Mouse (Mus musculus) neutrophil, adult 59 days (primary cell): ENCODE data around the gene Vmn2r72. TPM values are rescaled to one million over a fixed set of nuclear protein-coding genes. Genes with fewer than 3 reads are reported as not detected.

Experiments
- total RNA-seq, 2 experiments: library from RNA; stranded (reverse); gene quantifications; 1 replicate in 1 of 2; 2 replicates in 1 of 2; pipeline ENCODE4 v1.2.4; 2023

Gene Vmn2r72
- total RNA-seq: not detected

GRCm38 (mm10) chr7:85754997-85755396 is at the start of gene Vmn2r72:
Gene Vmn2r72 (minus strand): TSS chr7:85755097.

Other genes with a start within 250 kb of the Vmn2r72 start
- gene Vmn2r71, start 192.0 kb downstream of the Vmn2r72 start, total RNA-seq: not detected
- gene Vmn2r70, start 185.9 kb downstream of the Vmn2r72 start, total RNA-seq: not detected
- not detected for gene Vmn2r73, start 121.2 kb upstream of the Vmn2r72 start, total RNA-seq
- not detected for gene Vmn2r74, start 206.5 kb upstream of the Vmn2r72 start, total RNA-seq